Mouse (Mus musculus) adrenal gland, adult (tissue): ENCODE data around the gene Pla2g16.

Experiments used
- DNase-seq, 2 experiments: peaks; one replicate each; pipeline ENCODE4 v3.0.0; 2022 to 2023; ENCODE audit warnings: low spot score in 1 of 2; ENCODE audit not compliant: inconsistent age in 2 of 2

Gene Pla2g16

GRCm38 (mm10) chr19:7557328-7557822 is at the start of gene Pla2g16:
TSS of gene Pla2g16 (plus strand) at chr19:7557459.
- peak; percentile 83 to 94 for DNase-seq

GRCm38 (mm10) chr19:7508026-7508425 is 49.2 kb upstream of the Pla2g16 start:
- DNase-seq, result no peak

- DNase-seq, result no peak
These were observed 40.8 kb upstream of the Pla2g16 start for GRCm38 (mm10) chr19:7516437-7516836.

- no peak for DNase-seq
These were observed 35.6 kb upstream of the Pla2g16 start for GRCm38 (mm10) chr19:7521619-7522018.

- no peak for DNase-seq
These were observed 34.4 kb upstream of the Pla2g16 start for GRCm38 (mm10) chr19:7522856-7523255.

GRCm38 (mm10) chr19:7523292-7523691 is 34.0 kb upstream of the Pla2g16 start:
- no peak for DNase-seq

GRCm38 (mm10) chr19:7523781-7524180 is 33.5 kb upstream of the Pla2g16 start:
- no peak for DNase-seq

GRCm38 (mm10) chr19:7524879-7525278 is 32.4 kb upstream of the Pla2g16 start:
- no peak for DNase-seq

GRCm38 (mm10) chr19:7528639-7529428 is 28.4 kb upstream of the Pla2g16 start:
- DNase-seq, result peak; percentile 35 to 82

- DNase-seq, result no peak
These were observed 25.4 kb upstream of the Pla2g16 start for GRCm38 (mm10) chr19:7531906-7532305.

GRCm38 (mm10) chr19:7533891-7534290 is 23.4 kb upstream of the Pla2g16 start:
- DNase-seq, result peak in 1 of 2 experiments; percentile 46

GRCm38 (mm10) chr19:7548924-7549323 is 8.3 kb upstream of the Pla2g16 start:
- DNase-seq, result no peak

- DNase-seq, result no peak
These were observed 5.5 kb upstream of the Pla2g16 start for GRCm38 (mm10) chr19:7551550-7552300.

- DNase-seq, result no peak
These were observed 5.0 kb upstream of the Pla2g16 start for GRCm38 (mm10) chr19:7552301-7552673.

GRCm38 (mm10) chr19:7553441-7553840 is 3.8 kb upstream of the Pla2g16 start:
- DNase-seq, result no peak

GRCm38 (mm10) chr19:7554881-7555280 is 2.4 kb upstream of the Pla2g16 start:
- no peak for DNase-seq

GRCm38 (mm10) chr19:7556641-7557040 is 618 bp upstream of the Pla2g16 start:
- no peak for DNase-seq

- no peak for DNase-seq
These were observed 585 bp downstream of the Pla2g16 start for GRCm38 (mm10) chr19:7557844-7558243.

GRCm38 (mm10) chr19:7558675-7559074 is 1.4 kb downstream of the Pla2g16 start:
- no peak for DNase-seq

GRCm38 (mm10) chr19:7559986-7560385 is 2.7 kb downstream of the Pla2g16 start:
- no peak for DNase-seq

GRCm38 (mm10) chr19:7561456-7561855 is 4.2 kb downstream of the Pla2g16 start:
- DNase-seq, result no peak

- no peak for DNase-seq
These were observed 5.4 kb downstream of the Pla2g16 start for GRCm38 (mm10) chr19:7562601-7563129.
